Mouse (Mus musculus) leukemia stem cell, adult 10-12 weeks (primary cell): Measurements from ENCODE around the gene Olfr452. TPM values are rescaled to one million over a fixed set of nuclear protein-coding genes. Genes with fewer than 3 reads are reported as not detected.

Source experiments
- polyA plus RNA-seq: library from polyadenylated mRNA; stranded (reverse); fragments of >175 nt; gene quantifications from 2 replicates; pipeline ENCODE4 v1.2.3, GENCODE M21; 2012; ENCODE audit warnings: low replicate concordance

Gene Olfr452
- not detected in 2 replicates for polyA plus RNA-seq

GRCm38 (mm10) chr6:42784793-42785192, at the start of gene Olfr452:
Gene Olfr452 (plus strand): TSS chr6:42785093.

GRCm38 (mm10) chr6:42739071-42739470, 45.8 kb upstream of the Olfr452 start, which contains the start of gene Olfr453:
Gene Olfr453 (plus strand): TSS chr6:42739371.

GRCm38 (mm10) chr6:42756104-42756503, 28.8 kb upstream of the Olfr452 start, which contains the start of gene Olfr38:
Gene Olfr38 (plus strand): TSS chr6:42756404.

GRCm38 (mm10) chr6:42811639-42812038, 26.7 kb downstream of the Olfr452 start, which contains the start of gene Olfr450:
Gene Olfr450 (plus strand): TSS chr6:42811939.

GRCm38 (mm10) chr6:42834084-42834483, 49.2 kb downstream of the Olfr452 start, which contains the start of gene Olfr449:
Gene Olfr449 (plus strand): TSS chr6:42834384.

Other genes with a start within 250 kb of the Olfr452 start
- gene Olfr455, start 237.5 kb upstream of the Olfr452 start, polyA plus RNA-seq = not detected in 2 replicates
- not detected in 2 replicates for gene Tcaf3, start 187.4 kb upstream of the Olfr452 start, polyA plus RNA-seq
- gene Tcaf2, start 139.8 kb upstream of the Olfr452 start, polyA plus RNA-seq = not detected in 2 replicates
- gene Tcaf1, start 75.0 kb upstream of the Olfr452 start, polyA plus RNA-seq = 0.11 and 0.17 TPM in 2 replicates
- gene Olfr453, start 45.7 kb upstream of the Olfr452 start, polyA plus RNA-seq = not detected in 2 replicates
- 0.06 TPM in 1 of 2 replicates, not detected in the other for gene Olfr38, start 28.7 kb upstream of the Olfr452 start, polyA plus RNA-seq
- 0.26 TPM in 1 of 2 replicates, not detected in the other for gene Olfr450, start 26.8 kb downstream of the Olfr452 start, polyA plus RNA-seq
- not detected in 2 replicates for gene Olfr449, start 49.3 kb downstream of the Olfr452 start, polyA plus RNA-seq
- gene Olfr448, start 105.3 kb downstream of the Olfr452 start, polyA plus RNA-seq = not detected in 2 replicates
- gene Olfr447, start 123.8 kb downstream of the Olfr452 start, polyA plus RNA-seq = not detected in 2 replicates
- not detected in 2 replicates for gene Olfr446, start 136.3 kb downstream of the Olfr452 start, polyA plus RNA-seq
- not detected in 2 replicates for gene Olfr444, start 164.0 kb downstream of the Olfr452 start, polyA plus RNA-seq